Mouse (Mus musculus) MEL (cell line): Measurements from ENCODE around the gene Pbx3. TPM values are rescaled to one million over a fixed set of nuclear protein-coding genes. Genes with fewer than 3 reads are reported as not detected.

Experiments used
- DNase-seq: peaks from one replicate; pipeline ENCODE4 v3.0.0; 2011; ENCODE audit warnings: low read depth, low spot score
- H3K27ac ChIP-seq: 2 replicates; pipeline ENCODE4 v1.5.1; 2012; ENCODE audit warnings: low read depth, mild to moderate bottlenecking, control low read depth, low read length, moderate library complexity; ENCODE audit not compliant: control insufficient read depth
- H3K27me3 ChIP-seq, 2 experiments: fragments of 150-350 bp in 1 of 2; sonication (generic) in 1 of 2; 2 replicates each; pipeline ENCODE4 v1.6.1; 2012; ENCODE audit warnings: low read length in 2 of 2, mild to moderate bottlenecking in 2 of 2, improper control_type of control experiment in 1 of 2, moderate library complexity in 1 of 2; ENCODE audit not compliant: insufficient read depth in 2 of 2, control insufficient read depth in 1 of 2
- H3K36me3 ChIP-seq, 2 experiments: 2 replicates each; pipeline ENCODE4 v1.6.1; 2012 to 2014; ENCODE audit warnings: low read length in 2 of 2, improper control_type of control experiment in 1 of 2, inconsistent platforms in 1 of 2, mild to moderate bottlenecking in 1 of 2; ENCODE audit not compliant: insufficient read depth in 2 of 2, control insufficient read depth in 1 of 2
- H3K4me1 ChIP-seq, 2 experiments: fragments of 150-350 bp in 1 of 2; sonication (generic) in 1 of 2; 2 replicates each; pipeline ENCODE4 v1.6.1; 2012; ENCODE audit warnings: low read length in 2 of 2, improper control_type of control experiment in 1 of 2, mild to moderate bottlenecking in 1 of 2; ENCODE audit not compliant: insufficient read depth in 2 of 2, control insufficient read depth in 1 of 2
- H3K4me3 ChIP-seq, 2 experiments: fragments of 150-350 bp in 1 of 2; sonication (generic) in 1 of 2; 2 replicates each; pipeline ENCODE4 v1.5.1; 2012; ENCODE audit warnings: low read depth in 2 of 2, low read length in 2 of 2, mild to moderate bottlenecking in 2 of 2, moderate library complexity in 2 of 2, control low read depth in 1 of 2, improper control_type of control experiment in 1 of 2; ENCODE audit not compliant: control insufficient read depth in 1 of 2, insufficient read depth in 1 of 2
- H3K79me2 ChIP-seq: 2 replicates; pipeline ENCODE4 v1.6.1; 2012; ENCODE audit warnings: mild to moderate bottlenecking, low read length, moderate library complexity; ENCODE audit not compliant: control insufficient read depth, poor library complexity, insufficient read depth
- H3K9ac ChIP-seq: 2 replicates; pipeline ENCODE4 v1.6.1; 2012; ENCODE audit warnings: low read depth, mild to moderate bottlenecking, control low read depth, low read length, moderate library complexity; ENCODE audit not compliant: control insufficient read depth, poor library complexity, severe bottlenecking
- H3K9me3 ChIP-seq: fragments of 150-350 bp; sonication (generic); replicated peaks from 2 replicates; pipeline ENCODE4 v1.6.1; 2012; ENCODE audit warnings: mild to moderate bottlenecking, low read length, improper control_type of control experiment, moderate library complexity; ENCODE audit not compliant: insufficient read depth
- BHLHE40 ChIP-seq: IDR thresholded peaks from 2 replicates; pipeline ENCODE4 v1.6.1; 2012; ENCODE audit warnings: low read depth, mild to moderate bottlenecking, inconsistent platforms, low read length, improper control_type of control experiment, borderline replicate concordance
- CHD2 ChIP-seq: IDR thresholded peaks from 2 replicates; pipeline ENCODE4 v1.6.1; 2011; ENCODE audit warnings: low read length, improper control_type of control experiment
- CTCF ChIP-seq, 3 experiments: IDR thresholded peaks in 2 of 3; conservative IDR thresholded peaks in 1 of 3; 2 replicates each; pipeline ENCODE4 v1.5.1; 2011 to 2012; ENCODE audit warnings: low read length in 3 of 3, low read depth in 2 of 3, mild to moderate bottlenecking in 2 of 3, improper control_type of control experiment in 1 of 3, inconsistent platforms in 1 of 3, mixed read lengths in 1 of 3, moderate library complexity in 1 of 3; ENCODE audit not compliant: control insufficient read depth in 1 of 3, insufficient read depth in 1 of 3, poor library complexity in 1 of 3, severe bottlenecking in 1 of 3
- ETS1 ChIP-seq: IDR thresholded peaks from 2 replicates; pipeline ENCODE4 v1.6.1; 2012; ENCODE audit warnings: low read depth, mild to moderate bottlenecking, inconsistent platforms, low read length, improper control_type of control experiment, moderate library complexity
- HCFC1 ChIP-seq: IDR thresholded peaks from 2 replicates; pipeline ENCODE4 v1.6.1; 2012; ENCODE audit warnings: low read depth, mild to moderate bottlenecking, inconsistent platforms, low read length, improper control_type of control experiment, moderate library complexity
- JUND ChIP-seq: IDR thresholded peaks from 2 replicates; pipeline ENCODE4 v1.6.1; 2011; ENCODE audit warnings: low read depth, mild to moderate bottlenecking, improper control_type of control experiment, low read length
- MAZ ChIP-seq: IDR thresholded peaks from 2 replicates; pipeline ENCODE4 v1.6.1; 2012; ENCODE audit warnings: low read depth, mild to moderate bottlenecking, inconsistent platforms, low read length, improper control_type of control experiment
- MEF2A ChIP-seq: IDR thresholded peaks from 2 replicates; pipeline ENCODE4 v1.6.1; 2014; ENCODE audit warnings: low read depth, mild to moderate bottlenecking, inconsistent platforms, low read length, improper control_type of control experiment; ENCODE audit not compliant: poor library complexity, insufficient replicate concordance, severe bottlenecking; ENCODE audit errors: extremely low read depth
- MXI1 ChIP-seq: IDR thresholded peaks from 2 replicates; pipeline ENCODE4 v1.6.1; 2011; ENCODE audit warnings: mild to moderate bottlenecking, low read depth, low read length, improper control_type of control experiment
- MYC ChIP-seq: IDR thresholded peaks from 2 replicates; pipeline ENCODE4 v1.6.1; 2011; ENCODE audit warnings: low read depth, mild to moderate bottlenecking, low read length, improper control_type of control experiment, moderate library complexity
- NELFE ChIP-seq: IDR thresholded peaks from 2 replicates; pipeline ENCODE4 v1.6.1; 2011; ENCODE audit warnings: low read depth, low read length, improper control_type of control experiment
- NRF1 ChIP-seq: IDR thresholded peaks from 2 replicates; pipeline ENCODE4 v1.6.1; 2014; ENCODE audit warnings: low read depth, mild to moderate bottlenecking, inconsistent platforms, low read length, improper control_type of control experiment, moderate library complexity; ENCODE audit not compliant: poor library complexity, insufficient read depth, severe bottlenecking
- POLR2AphosphoS2 ChIP-seq: IDR thresholded peaks from 2 replicates; pipeline ENCODE4 v1.6.1; 2011; ENCODE audit warnings: low read length, improper control_type of control experiment
- POLR2AphosphoS5 ChIP-seq: IDR thresholded peaks from 2 replicates; pipeline ENCODE4 v1.6.1; 2012; ENCODE audit warnings: low read depth, borderline replicate concordance, mild to moderate bottlenecking, inconsistent platforms, low read length, moderate library complexity, mixed read lengths
- RCOR1 ChIP-seq: IDR thresholded peaks from 2 replicates; pipeline ENCODE4 v1.6.1; 2012; ENCODE audit warnings: low read depth, mild to moderate bottlenecking, inconsistent platforms, low read length, improper control_type of control experiment
- SIN3A ChIP-seq: IDR thresholded peaks from 2 replicates; pipeline ENCODE4 v1.6.1; 2012; ENCODE audit warnings: low read length, improper control_type of control experiment, inconsistent platforms
- TBP ChIP-seq: IDR thresholded peaks from 2 replicates; pipeline ENCODE4 v1.8.0; 2011; ENCODE audit warnings: low read depth, low read length, improper control_type of control experiment
- TCF12 ChIP-seq: IDR thresholded peaks from 2 replicates; pipeline ENCODE4 v1.6.1; 2014; ENCODE audit warnings: low read depth, mild to moderate bottlenecking, inconsistent platforms, low read length, improper control_type of control experiment, moderate library complexity
- UBTF ChIP-seq: IDR thresholded peaks from 2 replicates; pipeline ENCODE4 v1.6.1; 2012; ENCODE audit warnings: low read depth, mild to moderate bottlenecking, inconsistent platforms, low read length, improper control_type of control experiment, moderate library complexity, borderline replicate concordance; ENCODE audit not compliant: insufficient read depth
- USF1 ChIP-seq: IDR thresholded peaks from 2 replicates; pipeline ENCODE4 v1.6.1; 2014; ENCODE audit warnings: low read depth, mild to moderate bottlenecking, inconsistent platforms, low read length, improper control_type of control experiment, moderate library complexity
- ZC3H11A ChIP-seq: IDR thresholded peaks from 2 replicates; pipeline ENCODE4 v1.6.1; 2012; ENCODE audit warnings: low read depth, mild to moderate bottlenecking, inconsistent platforms, low read length, improper control_type of control experiment
- ZKSCAN1 ChIP-seq: IDR thresholded peaks from 2 replicates; pipeline ENCODE4 v1.6.1; 2012; ENCODE audit warnings: low read depth, mild to moderate bottlenecking, inconsistent platforms, low read length, improper control_type of control experiment, moderate library complexity
- ZMIZ1 ChIP-seq: IDR thresholded peaks from 2 replicates; pipeline ENCODE4 v1.6.1; 2012; ENCODE audit warnings: low read depth, mild to moderate bottlenecking, inconsistent platforms, low read length, improper control_type of control experiment, moderate library complexity
- ZNF384 ChIP-seq: IDR thresholded peaks from 2 replicates; pipeline ENCODE4 v1.6.1; 2012; ENCODE audit warnings: low read depth, mild to moderate bottlenecking, inconsistent platforms, low read length, improper control_type of control experiment
- polyA plus RNA-seq, 2 experiments: library from polyadenylated mRNA; stranded (reverse) in 1 of 2; unstranded in 1 of 2; fragments of >175 nt in 1 of 2; fragments of >200 nt in 1 of 2; gene quantifications; 2 replicates each; pipeline versions ENCODE4 v1.2.1 to v1.2.4; 2012; ENCODE audit warnings: low replicate concordance in 2 of 2, low read depth in 1 of 2; ENCODE audit not compliant: insufficient read length in 2 of 2, insufficient read depth in 1 of 2, missing spikeins in 1 of 2
- total RNA-seq: library from RNA; depleted of rRNA; stranded (reverse); fragments of 300-350 nt; gene quantifications from 2 replicates; pipeline ENCODE4 v1.2.3, GENCODE M21; 2012

The Pbx3 gene
- total and polyA plus RNA-seq, 3 experiments = 10.1 to 22.4 TPM; not detected in 1

GRCm38 (mm10) chr2:34179299-34179698 lies 193.6 kb downstream of the Pbx3 start:
- no peaks in the 10 kb centered on the region for H3K4me1 ChIP-seq
- no peaks in the 10 kb centered on the region for H3K27me3 ChIP-seq
- no peaks in the 10 kb centered on the region for H3K36me3 ChIP-seq
- H3K79me2 ChIP-seq = no peaks in the 10 kb centered on the region
- no peak for DNase-seq
- no peak overlapping the region for H3K9ac ChIP-seq
- H3K9me3 ChIP-seq = no peaks in the 10 kb centered on the region
- H3K4me3 ChIP-seq = no peak overlapping the region
- TF ChIP-seq TCF12 = no peak
- no peak for TF ChIP-seq NRF1
- TF ChIP-seq ZKSCAN1 = no peak
- no peak for TF ChIP-seq MEF2A
- TF ChIP-seq ZNF384 = no peak
- no peak for TF ChIP-seq SIN3A
- TF ChIP-seq ETS1 = no peak
- no peak for TF ChIP-seq USF1
- no peak for TF ChIP-seq MYC
- TF ChIP-seq HCFC1 = no peak
- no peak for TF ChIP-seq CTCF (IDR thresholded peaks at IDR 0.05 in 2 of 3, conservative IDR thresholded peaks at IDR 0.05 in 1 of 3; ENCODE audit: control insufficient read depth in 1 of 3, insufficient read depth in 1 of 3, low read depth in 2 of 3, low read length in 3 of 3, poor library complexity in 1 of 3, severe bottlenecking in 1 of 3)
- TF ChIP-seq CHD2 = no peak
- no peak for TF ChIP-seq NELFE
- TF ChIP-seq BHLHE40 = no peak
- H3K27ac ChIP-seq = no peak overlapping the region

- Histone ChIP-seq H3K27ac (no peak overlapping the region), H3K4me1 (no peaks in the 10 kb centered on the region), H3K27me3 (no peaks in the 10 kb centered on the region), H3K9ac (no peak overlapping the region), H3K9me3 (no peaks in the 10 kb centered on the region), H3K36me3 (no peaks in the 10 kb centered on the region), H3K79me2 (no peaks in the 10 kb centered on the region)
- DNase-seq = no peak
- TF ChIP-seq TBP (no peak), MXI1 (no peak), MAZ (no peak), RCOR1 (no peak), ZMIZ1 (no peak), ZKSCAN1 (no peak), SIN3A (no peak), JUND (no peak), ZC3H11A (no peak), HCFC1 (no peak), POLR2AphosphoS5 (no peak), NRF1 (no peak), CHD2 (no peak), POLR2AphosphoS2 (no peak), UBTF (no peak)
- TF ChIP-seq, all 39 proteins: peak for 0
- no peak overlapping the region for H3K4me3 ChIP-seq
These were observed 194.3 kb downstream of the Pbx3 start for GRCm38 (mm10) chr2:34178653-34179052.
